ENCODE assay signal across 8 mouse cellular contexts in genomic region chr7:100893249-100894056, GRCm38 (mm10). TPM values are rescaled to one million over a fixed set of nuclear protein-coding genes. Genes with fewer than 3 reads are reported as not detected.
DNase-seq lines count a peak whose midpoint lies in the region; ATAC-seq lines count a peak whose summit lies in the region.

No protein-coding gene starts in this region.

- no peaks in the 10 kb centered on the region for H3K9me3 ChIP-seq in hindbrain, embryonic 14.5 days (ENCODE audit: control insufficient read depth, low read length)

- H3K27me3 ChIP-seq in hindbrain, embryonic 14.5 days (ENCODE audit: control insufficient read depth, insufficient read depth, low read length): no peaks in the 10 kb centered on the region

- 33% methylated on average over 20 of the region's 20 CpGs for WGBS in hindbrain, embryonic 14.5 days

- 0 out of 2 replicates have a peak, but pooled peaks cover 15% of the 10 kb centered on the region for H3K36me3 ChIP-seq in hindbrain, embryonic 14.5 days (replicated peaks; ENCODE audit: control insufficient read depth, insufficient read depth)

- peak; percentile 96 for DNase-seq in heart, adult 11 months
- no peak for DNase-seq in heart, adult 18-20 months
- DNase-seq in MN1 (ENCODE audit: low spot score): peak; percentile 15
- DNase-seq in cerebellum, postnatal 4 days (ENCODE audit: low spot score in 2 of 2): peak; percentile 42 to 56
- DNase-seq in hindbrain, embryonic 14.5 days (ENCODE audit: low spot score): no peak
- peak; percentile 33 to 67 for DNase-seq in lung, postnatal 4 days
- no peak for DNase-seq in spleen, postnatal 10 days (ENCODE audit: low spot score in 2 of 2)
- DNase-seq in spleen, postnatal 4 days (ENCODE audit: low spot score in 2 of 2): no peak

- H3K4me3 ChIP-seq in hindbrain, embryonic 14.5 days (replicated peaks; ENCODE audit: low read length): peak overlapping the region; percentile 56

- peaks cover 27% of the 10 kb centered on the region for H3K4me1 ChIP-seq in hindbrain, embryonic 14.5 days (replicated peaks; ENCODE audit: control insufficient read depth, insufficient read depth, low read length)

- peak overlapping the region; percentile 47 for H3K27ac ChIP-seq in hindbrain, embryonic 14.5 days

- peak overlapping the region; percentile 86 for H3K9ac ChIP-seq in hindbrain, embryonic 14.5 days

- H3K4me2 ChIP-seq in hindbrain, embryonic 14.5 days (replicated peaks): peak overlapping the region; percentile 96

- ATAC-seq in hindbrain, embryonic 14.5 days (ENCODE audit: low FRiP score): peak; percentile 15; the same call in 1 of the 2 replicates

RNA-seq across cellular contexts. Expression of gene Relt, which starts 30.2 kb away (rescaled TPM):
- 1 to 10 TPM; 4.5 to 5.4 TPM for total RNA-seq in heart, adult 18-20 months (2021)
- polyA plus RNA-seq in hindbrain, embryonic 14.5 days (2014; fragmentation: Nextera tagmentation; extraction: Ambion mirVana): 4.3 and 5.0 TPM in 2 replicates

RNA-seq across cellular contexts. Expression of gene Arhgef17, which starts 38.5 kb away (rescaled TPM):
- total RNA-seq in heart, adult 18-20 months (2021): 10 to 100 TPM; 23.6 to 24.8 TPM
- 15.5 and 19.5 TPM in 2 replicates for polyA plus RNA-seq in hindbrain, embryonic 14.5 days (2014; fragmentation: Nextera tagmentation; extraction: Ambion mirVana)

Comparison
In these comparisons a context has a peak if more than half of its experiments do, and no peak if none do; other contexts are left out.
1. DNase-seq: peak in heart, adult 11 months (single experiment), MN1 (single experiment), cerebellum, postnatal 4 days (2 of 2) and lung, postnatal 4 days (2 of 2); none in heart, adult 18-20 months (0 of 2), hindbrain, embryonic 14.5 days (single experiment), spleen, postnatal 10 days (0 of 2) and spleen, postnatal 4 days (0 of 2).